Mouse (Mus musculus) stomach, postnatal 0 days (tissue): Measurements from ENCODE around the gene Gtf2a2. TPM values are rescaled to one million over a fixed set of nuclear protein-coding genes. Genes with fewer than 3 reads are reported as not detected.
A peak's percentile ranks its signal among the peaks of the same experiment; 100 is the strongest.

Experiments
- ATAC-seq: fragments of 200-750 bp; cut with Nextera tagmentation; 2 replicates; pipeline ENCODE4 v1.8.0; 2017; ENCODE audit not compliant: low FRiP score, low TSS enrichment
- DNase-seq: peaks from one replicate; pipeline ENCODE4 v3.0.0-alpha.2; 2016; ENCODE audit warnings: low spot score
- H3K27ac ChIP-seq: fragments of 300-500 bp; sonication (generic); replicated peaks from 2 replicates; pipeline ENCODE4 v1.5.1; 2014; ENCODE audit warnings: mild to moderate bottlenecking, control low read depth
- H3K27me3 ChIP-seq: fragments of 300-500 bp; sonication (generic); 2 replicates; pipeline ENCODE4 v1.6.1; 2014; ENCODE audit warnings: low read length; ENCODE audit not compliant: control insufficient read depth, insufficient read depth
- H3K36me3 ChIP-seq: fragments of 300-500 bp; sonication (generic); 2 replicates; pipeline ENCODE4 v1.6.1; 2014; ENCODE audit warnings: low read length, mixed read lengths; ENCODE audit not compliant: control insufficient read depth, insufficient read depth
- H3K4me1 ChIP-seq: fragments of 300-500 bp; sonication (generic); replicated peaks from 2 replicates; pipeline ENCODE4 v1.6.1; 2014; ENCODE audit warnings: antibody characterized with exemption; ENCODE audit not compliant: control insufficient read depth, insufficient read depth
- H3K4me2 ChIP-seq: fragments of 300-500 bp; sonication (generic); replicated peaks from 2 replicates; pipeline ENCODE4 v1.6.1; 2014; ENCODE audit warnings: low read depth, mild to moderate bottlenecking, control low read depth, moderate library complexity
- H3K4me3 ChIP-seq: fragments of 300-500 bp; sonication (generic); 2 replicates; pipeline ENCODE4 v1.5.1; 2014; ENCODE audit warnings: low read depth, low read length, control low read depth
- H3K9ac ChIP-seq: fragments of 300-500 bp; sonication (generic); 2 replicates; pipeline ENCODE4 v1.6.1; 2014; ENCODE audit warnings: mild to moderate bottlenecking, low read length, control low read depth, mixed read lengths
- H3K9me3 ChIP-seq: fragments of 300-500 bp; sonication (generic); 2 replicates; pipeline ENCODE4 v1.6.1; 2016; ENCODE audit warnings: low read length; ENCODE audit not compliant: control insufficient read depth
- CTCF ChIP-seq: IDR thresholded peaks from 2 replicates; pipeline ENCODE4 v1.5.1; 2016; ENCODE audit warnings: antibody characterized with exemption, low read depth, mild to moderate bottlenecking, moderate library complexity
- EP300 ChIP-seq: optimal IDR thresholded peaks from 2 replicates; pipeline ENCODE3; 2016; ENCODE audit warnings: antibody characterized with exemption
- WGBS: fragments of 180-500 bp; shearing (Covaris S2); extraction: QIAGEN DNeasy Blood & Tissue Kit; methylation state at CpG from one replicate; pipeline ENCODE4 v1.1.7; 2014; 5-methylcytosine and 5-hydroxymethylcytosine counted together
- polyA plus RNA-seq: library from polyadenylated mRNA; unstranded; fragments of >200 nt; fragmentation: Nextera tagmentation; extraction: Ambion mirVana; gene quantifications from 2 replicates; pipeline ENCODE4 v1.2.1, GENCODE M21; 2015

The Gtf2a2 gene
- polyA plus RNA-seq, 1 experiment from 2014 or later, result 160 TPM

DNA sequence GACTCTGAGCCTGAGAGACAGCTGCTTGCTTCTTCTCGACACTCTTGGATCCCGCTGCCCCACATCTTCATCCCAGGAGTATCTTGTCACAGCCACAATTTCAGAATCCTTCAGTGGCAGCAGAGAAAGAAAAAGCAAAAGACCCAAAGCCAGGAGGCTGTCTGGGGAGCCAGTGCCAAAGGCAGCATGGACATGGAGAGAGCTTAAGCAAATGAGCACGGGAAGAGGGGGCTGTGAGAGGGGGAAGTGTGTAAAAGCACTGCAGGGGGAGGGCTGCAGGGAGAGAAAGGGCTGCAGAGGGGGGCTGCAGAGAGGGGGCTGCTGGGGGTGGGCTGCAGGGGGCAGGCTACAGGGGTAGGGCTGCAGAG lies 37.0 kb downstream of the Gtf2a2 start:
- ATAC-seq (no peak), DNase-seq (no peak)
- no peaks in the 10 kb centered on the region for H3K27me3 ChIP-seq
- H3K9ac ChIP-seq, result no peak overlapping the region
- 31% methylated on average over 3 of the region's 3 CpGs for WGBS
- no peaks in the 10 kb centered on the region for H3K36me3 ChIP-seq
- H3K9me3 ChIP-seq, result no peaks in the 10 kb centered on the region
- H3K4me3 ChIP-seq, result no peak overlapping the region
- no peak for TF ChIP-seq CTCF
- TF ChIP-seq EP300, result no peak
- peak overlapping the region; percentile 77 for H3K27ac ChIP-seq
- H3K4me2 ChIP-seq, result no peak overlapping the region
- H3K4me1 ChIP-seq, result peaks cover 4% of the 10 kb centered on the region; the same call in 1 of the 2 replicates

GRCm38 (mm10) chr9:70049839-70050238 lies 37.5 kb downstream of the Gtf2a2 start:
- ATAC-seq (no peak), DNase-seq (no peak)
- Histone ChIP-seq H3K27me3 (no peaks in the 10 kb centered on the region), H3K27ac (peak overlapping the region; percentile 77; the same call in 1 of the 2 replicates), H3K4me1 (peaks cover 4% of the 10 kb centered on the region; the same call in 1 of the 2 replicates), H3K36me3 (no peaks in the 10 kb centered on the region), H3K4me3 (no peak overlapping the region), H3K4me2 (peak overlapping the region; percentile 11; the same call in 1 of the 2 replicates), H3K9me3 (no peaks in the 10 kb centered on the region), H3K9ac (no peak overlapping the region)
- TF ChIP-seq CTCF, result no peak
- no peak for TF ChIP-seq EP300
- 12% methylated on average over 8 of the region's 8 CpGs for WGBS

DNA sequence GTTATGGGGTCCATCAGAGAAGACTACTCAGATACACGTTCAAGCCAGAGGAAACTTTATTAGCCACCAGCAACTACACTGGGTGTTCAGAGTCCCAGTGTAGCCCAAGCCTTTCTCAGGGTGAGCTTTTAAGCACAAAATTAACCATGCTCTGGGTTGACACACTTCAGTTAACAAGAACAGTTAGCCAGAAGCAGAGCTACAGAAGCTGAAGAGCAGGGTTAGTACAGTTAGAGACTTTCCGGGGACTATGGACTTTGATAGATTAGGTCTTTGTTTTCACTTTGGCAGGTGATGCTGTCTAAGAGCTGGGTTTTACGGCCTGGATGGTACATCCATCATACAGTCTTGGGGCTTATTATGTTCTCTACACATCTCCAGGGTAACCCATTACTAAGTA lies 40.4 kb downstream of the Gtf2a2 start:
- ATAC-seq (no peak; the same call in 1 of the 2 replicates), DNase-seq (no peak)
- no peak overlapping the region for H3K9ac ChIP-seq
- H3K36me3 ChIP-seq, result no peaks in the 10 kb centered on the region
- TF ChIP-seq EP300, result no peak
- TF ChIP-seq CTCF, result no peak
- H3K4me2 ChIP-seq, result no peak overlapping the region
- H3K27ac ChIP-seq, result no peak overlapping the region
- no peak overlapping the region for H3K4me3 ChIP-seq
- peaks cover 4% of the 10 kb centered on the region; the same call in 1 of the 2 replicates for H3K4me1 ChIP-seq
- H3K9me3 ChIP-seq, result no peaks in the 10 kb centered on the region
- H3K27me3 ChIP-seq, result no peaks in the 10 kb centered on the region
- 39% methylated on average over 3 of the region's 3 CpGs for WGBS

DNA sequence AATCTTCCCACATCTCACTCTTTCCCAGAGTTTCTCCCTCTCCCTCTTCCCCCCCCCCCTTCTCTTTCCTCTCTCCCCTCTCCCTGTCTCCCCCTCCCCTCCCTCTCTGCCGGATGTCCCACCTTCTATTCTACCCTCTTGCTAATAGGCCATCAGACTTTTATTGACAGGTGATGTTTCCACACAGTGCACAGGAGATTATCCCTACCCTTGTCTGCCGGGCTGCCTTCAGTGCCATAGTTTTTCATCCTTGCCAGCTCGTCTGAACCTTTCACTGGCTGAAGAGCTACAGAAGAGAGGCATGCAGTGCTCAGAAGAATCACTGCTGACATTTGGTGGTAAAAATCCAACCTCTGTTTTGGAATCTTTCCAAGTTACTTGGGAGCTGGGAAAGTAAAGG lies 41.1 kb downstream of the Gtf2a2 start:
- H3K27me3 ChIP-seq, result no peaks in the 10 kb centered on the region
- no peaks in the 10 kb centered on the region for H3K9me3 ChIP-seq
- no peak overlapping the region for H3K4me2 ChIP-seq
- no peaks in the 10 kb centered on the region for H3K36me3 ChIP-seq
- DNase-seq (no peak), ATAC-seq (no peak)
- H3K27ac ChIP-seq, result no peak overlapping the region
- WGBS, result 43% methylated on average over 3 of the region's 3 CpGs
- no peak overlapping the region for H3K4me3 ChIP-seq
- no peak overlapping the region for H3K9ac ChIP-seq
- H3K4me1 ChIP-seq, result peaks cover 3% of the 10 kb centered on the region; the same call in 1 of the 2 replicates
- TF ChIP-seq CTCF (no peak), EP300 (no peak)

GRCm38 (mm10) chr9:70062012-70062411 lies 49.7 kb downstream of the Gtf2a2 start:
- no peak overlapping the region for H3K4me2 ChIP-seq
- H3K9ac ChIP-seq, result no peak overlapping the region
- 34% methylated on average over 3 of the region's 3 CpGs for WGBS
- H3K27ac ChIP-seq, result no peak overlapping the region
- no peak for ATAC-seq
- TF ChIP-seq CTCF (no peak), EP300 (no peak)
- no peaks in the 10 kb centered on the region for H3K4me1 ChIP-seq
- no peak overlapping the region for H3K4me3 ChIP-seq
- H3K9me3 ChIP-seq, result no peaks in the 10 kb centered on the region
- no peaks in the 10 kb centered on the region for H3K36me3 ChIP-seq
- no peak for DNase-seq
- H3K27me3 ChIP-seq, result no peaks in the 10 kb centered on the region

DNA sequence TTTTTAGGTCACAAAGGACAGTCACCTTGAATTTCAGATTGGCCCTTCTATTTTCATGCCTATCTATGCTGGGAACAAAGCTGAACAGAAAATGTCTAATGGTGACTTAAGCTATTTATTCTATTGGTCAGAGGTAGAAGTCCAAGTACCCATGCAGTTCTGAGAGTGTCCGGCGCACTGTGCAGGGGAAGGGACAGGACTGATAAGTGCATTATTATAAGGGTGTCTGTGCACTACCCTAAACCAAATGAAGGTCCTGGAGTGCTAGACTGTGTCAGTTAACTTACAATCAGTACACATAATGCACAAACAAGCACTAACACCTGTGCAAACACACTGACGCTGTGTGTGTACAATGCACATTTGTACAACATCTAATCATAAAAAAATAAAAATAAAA lies 55.1 kb downstream of the Gtf2a2 start:
- Histone ChIP-seq H3K9me3 (no peaks in the 10 kb centered on the region), H3K4me2 (no peak overlapping the region), H3K4me1 (no peaks in the 10 kb centered on the region), H3K9ac (no peak overlapping the region), H3K27me3 (no peaks in the 10 kb centered on the region), H3K36me3 (no peaks in the 10 kb centered on the region), H3K4me3 (no peak overlapping the region), H3K27ac (no peak overlapping the region)
- peak; percentile 68 for ATAC-seq
- DNase-seq, result peak; percentile 52
- WGBS, result 70% methylated on average over 3 of the region's 3 CpGs
- TF ChIP-seq EP300 (no peak), CTCF (no peak)
